Mouse (Mus musculus) cerebellum, postnatal 10 days (tissue): Measurements from ENCODE around the gene Arhgap22.
A peak's percentile ranks its signal among the peaks of the same experiment; 100 is the strongest.

Experiments
- DNase-seq, 2 experiments: peaks; one replicate each; pipeline ENCODE4 v3.0.0; 2021; ENCODE audit warnings: mixed read lengths in 2 of 2

The Arhgap22 gene

DNA sequence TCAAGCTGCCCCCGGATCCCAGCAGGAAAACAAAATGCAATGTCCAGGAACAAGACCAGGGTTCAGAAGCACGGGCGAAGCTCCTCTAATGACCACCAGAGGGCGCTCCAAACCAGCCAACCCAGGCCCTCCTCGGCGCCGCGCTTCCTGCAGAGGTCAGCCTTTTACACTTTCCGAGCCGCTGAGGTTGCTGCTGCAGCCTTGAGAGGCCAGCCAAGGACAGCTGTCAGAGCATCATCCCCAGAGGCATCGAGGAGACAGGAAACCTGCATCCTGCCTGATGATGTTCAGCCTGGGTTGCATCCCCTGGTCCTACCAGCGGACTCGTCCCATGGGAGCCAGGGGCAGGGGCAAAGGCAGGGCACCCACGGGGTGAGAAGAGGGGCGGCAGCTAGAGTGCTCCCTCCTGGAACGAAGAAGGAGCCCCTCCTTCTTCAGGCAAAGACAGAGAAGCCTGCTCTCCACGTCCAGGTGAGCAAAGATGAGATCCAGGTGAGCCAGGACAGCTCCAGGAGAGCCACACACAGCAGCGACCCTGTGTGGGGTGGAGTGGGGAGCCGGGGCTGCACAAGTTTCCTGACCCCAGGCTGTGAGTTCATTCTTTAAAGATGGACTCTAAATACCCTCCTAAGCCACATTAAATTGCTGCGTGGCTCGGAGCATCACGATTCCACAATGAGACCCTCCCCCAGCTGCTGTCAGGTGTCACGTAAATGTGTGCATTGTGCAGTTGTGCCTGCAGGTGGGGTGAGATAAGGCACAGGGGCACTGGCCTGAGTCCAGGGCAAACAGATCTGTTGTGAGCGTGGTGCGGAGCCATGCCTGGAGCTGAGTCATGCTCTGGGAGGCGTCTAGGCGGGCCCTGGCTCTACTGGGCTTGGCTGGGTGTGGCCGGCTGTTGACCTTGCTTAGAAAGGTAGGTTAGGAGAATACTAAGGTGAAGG is at the start of gene Arhgap22:
Gene Arhgap22, plus strand, starts transcription at position 204 of the 944 bp plus-strand sequence.
- DNase-seq: peak; percentile 93 to 95

DNA sequence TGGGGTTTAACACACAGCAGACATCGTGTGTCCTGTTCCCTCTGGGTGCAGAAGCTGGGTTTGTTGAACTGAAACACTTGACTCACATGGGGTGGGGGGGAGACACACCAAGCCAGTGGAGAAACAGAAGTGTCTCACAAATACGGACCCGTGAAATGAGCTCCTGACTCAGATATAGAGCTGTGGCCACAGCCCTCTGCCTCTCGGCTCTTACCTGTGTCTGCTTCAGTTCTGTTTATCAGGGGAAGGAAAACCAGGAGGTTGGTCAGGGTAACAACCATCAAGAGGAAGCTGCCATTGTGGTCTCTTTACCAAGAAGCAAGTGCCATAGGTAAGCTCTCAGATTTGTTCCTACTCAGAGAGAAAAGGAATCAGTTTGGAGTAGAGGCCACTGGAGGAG is 45.1 kb upstream of the Arhgap22 start:
- no peak for DNase-seq

- DNase-seq: no peak
Observed at GRCm38 (mm10) chr14:33171942-33172341, 41.9 kb upstream of the Arhgap22 start.

DNA sequence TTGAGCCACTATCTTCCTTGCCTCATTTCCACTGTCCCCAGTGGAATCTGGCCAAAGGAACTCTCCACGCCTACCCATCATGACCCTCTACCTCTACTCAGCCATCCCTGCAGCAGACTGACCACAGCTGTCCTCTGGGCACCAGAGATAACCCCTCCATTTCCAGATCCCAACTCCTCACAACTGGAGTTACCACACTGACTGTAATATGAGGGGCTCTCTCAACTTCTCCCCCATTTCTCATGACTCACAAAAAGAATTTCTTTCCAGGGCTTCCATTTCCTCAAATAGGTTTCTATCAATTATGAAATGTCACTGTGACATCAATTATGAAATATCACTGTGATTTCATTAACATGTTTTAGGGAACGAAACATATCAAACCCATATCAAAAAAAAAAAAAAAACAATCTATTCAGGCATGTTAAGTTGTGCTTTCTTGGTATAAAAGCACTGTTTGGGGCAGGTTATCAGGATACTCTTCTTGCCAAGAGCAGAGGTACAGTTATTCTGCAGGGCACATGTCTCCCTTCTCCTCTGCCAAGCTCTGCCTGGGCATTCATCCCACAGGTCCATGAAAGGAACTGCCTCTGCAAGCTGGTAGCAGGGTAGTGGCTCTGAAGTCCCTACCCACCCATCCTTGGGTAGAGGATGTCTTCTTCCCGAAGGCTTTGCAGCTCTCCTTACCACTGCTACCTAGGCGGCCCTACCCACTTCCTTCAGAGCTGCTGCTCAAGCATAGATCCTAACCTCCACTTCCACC is 38.6 kb upstream of the Arhgap22 start:
- DNase-seq: peak; percentile 66 to 70

- no peak for DNase-seq
Observed at GRCm38 (mm10) chr14:33180102-33180501, 33.7 kb upstream of the Arhgap22 start.

GRCm38 (mm10) chr14:33185068-33185800 is 28.6 kb upstream of the Arhgap22 start, which contains the start of gene Wdfy4:
Gene Wdfy4 (minus strand): TSS chr14:33185508.
- DNase-seq: no peak

GRCm38 (mm10) chr14:33187201-33187600 is 26.6 kb upstream of the Arhgap22 start:
- DNase-seq: no peak

DNA sequence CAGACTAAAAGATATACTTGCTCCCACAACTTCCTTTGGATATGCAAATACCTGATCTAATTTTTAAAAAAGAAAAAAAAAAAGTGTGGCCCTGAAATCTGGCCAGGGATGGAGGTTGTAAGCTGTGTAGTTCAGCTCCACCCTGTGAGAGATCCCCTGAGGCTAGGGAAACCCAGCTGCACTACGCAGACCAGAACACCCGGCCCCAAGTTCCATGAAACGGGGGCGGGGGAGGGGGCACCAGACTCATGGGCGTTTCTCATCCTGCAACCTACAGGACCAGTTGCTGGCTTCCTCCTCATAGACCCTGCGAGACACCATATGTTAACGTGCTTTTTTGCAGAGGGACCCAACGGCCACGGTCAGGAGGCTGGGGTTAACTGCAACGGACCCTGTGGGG is 24.6 kb upstream of the Arhgap22 start:
- no peak for DNase-seq

DNA sequence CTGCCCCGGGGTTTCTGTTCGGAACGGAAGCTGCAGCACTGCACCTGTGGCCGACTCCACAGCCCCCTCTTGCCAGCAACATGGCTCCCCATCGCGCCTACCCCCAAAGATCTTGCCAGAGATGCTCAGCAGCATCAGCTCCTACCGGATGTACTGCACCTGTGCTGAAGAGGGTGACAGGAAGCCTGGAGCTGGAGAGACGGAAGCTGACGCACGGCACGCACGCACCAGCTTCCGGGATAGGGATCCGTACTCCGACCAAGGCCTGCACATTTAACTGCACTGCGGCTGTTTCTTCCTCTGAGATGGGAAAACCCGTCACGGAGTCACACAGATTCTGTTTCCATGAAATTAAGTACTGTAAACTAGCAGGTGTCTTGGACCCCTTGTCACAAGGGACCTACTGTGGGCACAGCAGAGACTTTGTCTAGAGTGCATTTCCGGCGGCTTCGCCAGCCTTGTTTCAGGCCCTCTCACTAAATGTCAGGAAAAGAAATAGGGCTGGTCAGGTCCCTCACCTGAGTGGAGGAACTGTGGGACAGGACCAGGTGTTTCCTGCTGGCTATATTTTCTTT is 23.9 kb upstream of the Arhgap22 start:
- DNase-seq: no peak

- no peak for DNase-seq
Observed at GRCm38 (mm10) chr14:33190646-33191045, 23.2 kb upstream of the Arhgap22 start.

DNA sequence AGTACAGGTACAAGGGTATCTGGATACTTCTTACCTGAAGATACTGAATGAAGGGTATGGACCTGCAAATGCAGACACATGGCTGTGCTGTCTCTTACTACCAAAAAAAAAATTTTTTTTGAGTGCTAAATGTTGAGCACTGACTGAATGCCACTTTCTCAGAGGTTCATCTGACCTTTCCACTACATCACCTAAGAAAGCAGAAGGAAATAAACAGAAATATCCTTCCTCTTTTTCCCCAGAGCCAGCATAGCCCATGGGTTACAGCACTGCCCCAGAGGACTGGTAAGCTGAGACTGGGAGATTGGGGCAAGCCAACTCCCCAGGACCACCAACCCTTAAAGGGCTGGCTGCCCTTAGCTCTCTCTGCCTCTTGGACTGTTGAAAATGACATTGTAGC is 20.1 kb upstream of the Arhgap22 start:
- no peak for DNase-seq

- no peak for DNase-seq
Observed at GRCm38 (mm10) chr14:33194241-33194640, 19.6 kb upstream of the Arhgap22 start.

- DNase-seq: no peak
Observed at GRCm38 (mm10) chr14:33202161-33202560, 11.7 kb upstream of the Arhgap22 start.

DNA sequence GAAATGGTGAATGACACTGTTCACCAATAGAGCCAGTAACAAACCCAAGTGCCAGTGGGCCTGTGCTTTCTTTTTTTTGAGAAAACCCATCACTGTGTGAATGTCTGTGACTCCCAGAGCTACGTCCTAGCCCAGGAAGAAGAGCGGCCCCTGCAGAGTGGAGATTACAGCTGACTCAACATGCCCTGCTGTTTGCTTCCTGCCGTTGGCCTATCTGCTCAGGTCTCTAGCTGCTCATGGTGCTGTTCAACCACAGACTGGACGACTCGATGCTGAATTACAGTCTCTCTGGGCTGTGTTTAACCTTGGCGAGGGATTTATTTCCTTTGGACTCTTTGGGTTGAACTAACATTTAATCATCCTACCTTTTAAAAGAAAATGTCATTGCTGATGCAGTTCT is 10.9 kb upstream of the Arhgap22 start:
- DNase-seq: no peak

DNA sequence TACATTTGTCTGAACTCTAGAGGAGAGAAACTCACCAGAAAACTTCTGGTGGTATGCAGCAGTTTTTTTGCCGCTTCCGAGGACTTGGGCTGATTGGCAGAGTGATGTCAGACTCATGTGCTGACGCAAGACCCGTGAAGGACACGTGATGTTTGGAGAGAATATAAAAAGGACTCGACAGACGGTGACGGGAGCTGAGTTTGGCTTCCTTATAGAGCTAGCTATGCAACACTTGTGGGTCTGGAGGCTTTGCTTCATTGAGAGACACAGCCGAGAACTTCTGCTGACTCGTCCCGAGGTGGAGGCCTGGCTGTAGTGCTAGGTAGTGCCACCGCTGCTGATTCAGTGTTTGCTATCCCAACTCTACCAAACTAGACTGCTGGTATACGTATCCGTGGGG is 10.0 kb upstream of the Arhgap22 start:
- no peak for DNase-seq

DNA sequence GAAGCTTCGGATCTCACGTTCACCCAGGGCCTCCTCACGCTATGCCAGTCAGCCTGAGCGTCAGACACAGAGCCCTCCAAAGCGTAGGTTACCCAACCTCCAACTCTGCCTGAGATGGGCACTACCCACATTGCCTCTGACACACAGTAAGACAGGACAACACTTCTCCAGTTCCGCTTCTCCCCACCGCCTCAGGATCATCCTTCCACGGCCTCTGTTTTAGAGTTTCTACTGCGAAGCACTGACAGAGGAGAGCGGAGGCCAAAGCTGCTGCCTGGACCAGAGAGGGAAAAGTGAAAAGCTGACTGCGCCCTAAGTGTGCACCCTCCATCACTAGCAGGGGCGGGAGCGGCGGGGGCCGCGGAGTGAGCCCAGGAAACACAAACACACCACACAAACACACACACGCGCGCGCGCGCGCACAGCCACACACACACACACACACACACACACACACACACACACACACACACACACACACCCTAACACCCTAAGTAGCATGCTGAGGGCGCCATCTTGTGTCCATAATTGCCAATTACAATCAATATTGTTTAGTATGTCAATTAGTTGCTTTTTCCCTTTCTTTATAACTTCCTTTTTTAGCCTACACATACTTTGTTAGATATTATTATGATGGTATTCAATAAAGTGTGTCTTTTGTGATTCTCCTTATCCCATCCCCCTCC is 8.4 kb upstream of the Arhgap22 start:
- peak; percentile 46 to 61 for DNase-seq

- DNase-seq: peak; percentile 26 to 49
Observed at GRCm38 (mm10) chr14:33207011-33207410, 6.8 kb upstream of the Arhgap22 start.

DNA sequence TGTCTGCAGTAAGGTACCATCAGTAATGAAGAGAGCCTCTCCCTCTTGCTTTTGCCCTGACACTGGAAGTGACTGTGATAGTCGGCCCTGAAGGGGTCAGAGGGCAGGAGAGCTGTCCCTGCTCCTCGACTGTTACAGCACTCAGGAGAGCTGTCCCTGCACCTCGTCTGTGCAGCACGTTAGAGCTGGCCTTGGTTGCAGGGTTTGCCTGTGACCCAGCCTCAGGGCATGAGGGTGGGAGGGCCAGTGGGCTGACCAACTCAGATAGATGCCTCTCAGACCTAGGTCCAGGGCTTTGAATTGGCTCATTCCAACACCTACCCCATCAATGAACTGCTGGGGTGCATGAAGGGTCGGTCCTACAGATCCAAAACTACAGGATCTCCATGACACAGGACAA is 5.5 kb upstream of the Arhgap22 start:
- DNase-seq: no peak

DNA sequence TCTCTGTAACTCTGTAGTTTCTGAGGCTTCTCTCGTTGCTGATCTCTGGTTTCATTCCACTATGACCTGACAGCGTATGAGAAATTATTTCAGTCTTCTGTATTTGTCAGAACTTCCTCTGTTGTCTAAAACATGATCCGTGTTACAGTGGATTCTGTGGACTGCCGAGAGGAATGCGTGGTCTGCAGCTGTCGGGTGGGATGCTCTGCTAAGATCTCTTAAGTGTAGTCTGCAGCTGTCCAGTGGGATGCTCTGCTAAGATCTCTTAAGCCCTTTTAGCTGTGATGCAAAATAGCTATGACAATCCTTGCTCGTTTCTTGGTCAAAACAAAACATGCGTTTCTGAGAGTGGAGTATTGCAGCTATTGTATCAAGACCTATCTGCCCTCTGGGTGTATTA is 3.0 kb upstream of the Arhgap22 start:
- DNase-seq: no peak

DNA sequence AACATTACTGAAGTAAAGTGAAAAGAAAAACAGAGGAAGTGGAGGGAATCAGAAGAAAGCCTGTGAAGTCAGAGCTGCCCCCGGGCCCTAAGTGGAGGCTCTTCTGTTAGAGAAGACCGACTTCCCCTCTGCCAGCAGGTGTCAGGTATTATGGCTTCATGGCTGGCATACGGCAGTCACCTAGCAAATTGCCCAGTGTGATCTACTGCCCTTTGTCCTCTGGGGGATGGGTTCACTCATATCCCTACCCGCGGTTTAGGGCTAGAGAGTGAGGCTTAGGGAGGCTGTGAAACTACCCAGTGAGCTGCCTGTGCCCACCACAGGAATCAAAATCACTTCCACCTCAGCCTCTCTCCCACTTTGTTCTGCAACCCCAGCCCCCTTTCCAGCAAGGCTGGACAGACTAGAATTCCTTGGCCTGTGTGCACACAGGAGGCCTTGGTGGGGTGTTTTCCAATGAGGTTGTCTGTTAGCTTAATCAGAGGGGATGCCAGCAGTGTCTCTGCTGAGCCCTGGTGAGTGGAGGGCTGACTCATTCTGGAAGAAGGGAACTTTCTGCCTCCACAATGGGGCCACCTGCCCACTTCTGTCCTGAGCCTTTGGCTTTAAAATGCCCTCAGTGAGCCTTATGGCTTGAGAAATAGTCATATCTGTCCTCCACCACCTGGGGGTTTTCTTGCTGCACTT is 1.4 kb upstream of the Arhgap22 start:
- no peak for DNase-seq

DNA sequence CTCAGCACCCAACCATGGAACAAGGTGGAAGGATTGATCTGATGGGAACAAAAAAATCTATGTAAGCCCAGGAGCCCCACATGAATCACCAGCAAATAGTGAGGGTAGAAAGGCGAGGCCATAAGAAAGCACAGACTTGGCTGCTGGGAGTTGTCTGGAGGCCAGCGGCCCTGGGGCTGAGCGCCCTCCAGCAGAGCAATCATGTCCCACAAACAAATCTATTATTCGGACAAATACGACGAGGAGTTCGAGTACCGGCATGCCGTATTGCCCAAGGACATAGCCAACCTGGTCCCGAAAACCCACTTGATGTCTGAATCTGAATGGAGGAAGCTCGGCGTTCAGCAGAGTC is 892 bp upstream of the Arhgap22 start:
- no peak for DNase-seq

DNA sequence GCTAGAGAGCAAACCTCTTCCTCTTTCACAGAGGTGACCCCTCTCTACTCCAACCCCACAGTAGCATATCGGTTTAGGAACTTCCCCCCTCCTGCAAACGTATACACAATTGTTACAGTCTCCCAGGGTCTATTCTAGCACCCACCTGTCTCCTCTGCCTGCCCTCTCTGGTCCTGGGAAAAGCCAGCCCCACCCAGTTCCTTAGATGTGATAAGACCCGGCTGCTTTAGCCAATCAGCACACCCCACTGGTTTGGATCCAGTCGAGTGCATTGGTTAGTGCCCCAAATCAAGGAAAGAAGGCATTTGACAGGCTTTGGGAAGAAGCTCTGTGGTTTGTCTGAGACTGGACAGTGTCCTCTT is 922 bp downstream of the Arhgap22 start:
- no peak for DNase-seq
